Mouse (Mus musculus) liver, postnatal 0 days (tissue): Measurements from ENCODE around the gene Gtf2f1. TPM values are rescaled to one million over a fixed set of nuclear protein-coding genes. Genes with fewer than 3 reads are reported as not detected.

Source experiments
- ATAC-seq: fragments of 200-750 bp; cut with Nextera tagmentation; 2 replicates; pipeline ENCODE4 v1.8.0; 2017; ENCODE audit warnings: mild to moderate bottlenecking, moderate library complexity
- DNase-seq: peaks from one replicate; pipeline ENCODE4 v3.0.0-alpha.2; 2016
- H3K27ac ChIP-seq: fragments of 300-500 bp; sonication (generic); 2 replicates; pipeline ENCODE4 v1.5.1; 2014; ENCODE audit warnings: antibody characterized with exemption, moderate library complexity, mild to moderate bottlenecking, low read depth
- H3K27me3 ChIP-seq: fragments of 300-500 bp; sonication (generic); 2 replicates; pipeline ENCODE4 v1.6.1; 2014; ENCODE audit warnings: low read length, control low read depth, mixed read lengths; ENCODE audit not compliant: insufficient read depth
- H3K36me3 ChIP-seq: fragments of 300-500 bp; sonication (generic); replicated peaks from 2 replicates; pipeline ENCODE4 v1.6.1; 2014; ENCODE audit warnings: mild to moderate bottlenecking, control low read depth, low read length, moderate library complexity, mixed read lengths; ENCODE audit not compliant: insufficient read depth
- H3K4me1 ChIP-seq: fragments of 300-500 bp; sonication (generic); 2 replicates; pipeline ENCODE4 v1.6.1; 2014; ENCODE audit warnings: antibody characterized with exemption, mild to moderate bottlenecking, control low read depth; ENCODE audit not compliant: insufficient read depth
- H3K4me2 ChIP-seq: fragments of 300-500 bp; sonication (generic); 2 replicates; pipeline ENCODE4 v1.6.1; 2014; ENCODE audit warnings: low read depth, mild to moderate bottlenecking, low read length, moderate library complexity, mixed read lengths
- H3K4me3 ChIP-seq: fragments of 300-500 bp; sonication (generic); 2 replicates; pipeline ENCODE4 v1.5.1; 2014; ENCODE audit warnings: low read depth, low read length
- H3K9ac ChIP-seq: fragments of 300-500 bp; sonication (generic); replicated peaks from 2 replicates; pipeline ENCODE4 v1.6.1; 2014; ENCODE audit warnings: mild to moderate bottlenecking, moderate library complexity
- H3K9me3 ChIP-seq: fragments of 300-500 bp; sonication (generic); 2 replicates; pipeline ENCODE4 v1.6.1; 2016; ENCODE audit warnings: mild to moderate bottlenecking, control low read depth, low read length, mixed read lengths
- CTCF ChIP-seq: sonication (generic); IDR thresholded peaks from 2 replicates; pipeline ENCODE4 v1.5.1; 2016; ENCODE audit warnings: antibody characterized with exemption, low read depth
- EP300 ChIP-seq: IDR thresholded peaks from 2 replicates; pipeline ENCODE4 v1.6.1; 2016; ENCODE audit warnings: antibody characterized with exemption, low read depth, mild to moderate bottlenecking
- WGBS: fragments of 180-500 bp; shearing (Covaris S2); extraction: QIAGEN DNeasy Blood & Tissue Kit; methylation state at CpG from one replicate; pipeline ENCODE4 v1.1.7; 2014; ENCODE audit not compliant: insufficient replicate concordance; 5-methylcytosine and 5-hydroxymethylcytosine counted together
- polyA plus RNA-seq: library from polyadenylated mRNA; unstranded; fragments of >200 nt; fragmentation: Nextera tagmentation; extraction: Ambion mirVana; gene quantifications from 2 replicates; pipeline ENCODE4 v1.2.1, GENCODE M21; 2015

The Gtf2f1 gene
- polyA plus RNA-seq, 1 experiment from 2014 or later: 31.3 TPM

DNA sequence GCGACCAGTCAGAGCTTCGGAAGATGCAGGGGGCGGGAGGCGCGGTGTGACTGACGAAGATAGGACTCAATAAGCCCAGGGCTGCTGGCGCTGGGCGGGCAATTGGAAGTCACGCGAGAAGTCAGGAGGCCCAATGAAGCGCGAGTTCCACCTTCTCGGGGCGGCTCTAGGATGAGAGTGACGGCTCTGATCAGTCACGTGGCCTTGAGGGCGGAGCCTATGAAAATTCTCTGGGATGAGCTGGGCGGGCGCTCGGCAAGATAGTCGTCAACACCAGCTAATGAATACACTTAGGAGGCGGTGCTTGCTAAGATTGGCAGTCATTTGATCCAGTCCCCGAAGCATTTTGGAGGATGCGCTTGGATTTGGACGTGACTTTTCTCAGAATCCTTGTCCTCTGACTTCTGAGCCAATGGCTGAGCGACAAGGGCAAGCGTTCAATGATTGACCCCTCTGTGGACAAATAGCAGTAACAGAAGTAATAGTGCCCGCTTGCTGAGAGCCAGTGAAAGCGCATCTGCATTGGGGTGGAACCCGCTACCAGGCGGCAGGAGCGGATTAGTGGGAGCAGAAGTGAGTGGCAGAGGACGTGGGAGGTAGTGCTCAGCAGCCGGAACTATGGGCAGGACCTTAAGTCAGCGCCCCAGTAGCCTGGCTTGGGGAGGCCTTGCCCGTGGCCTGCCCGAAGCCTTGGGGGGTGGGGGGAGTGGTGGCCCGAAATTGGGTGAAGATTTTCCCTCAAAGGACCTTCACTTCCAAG lies 20.8 kb upstream of the Gtf2f1 start:
- TF ChIP-seq CTCF (0 out of 2 replicates have a peak, but pooled peaks have one; percentile 13), EP300 (0 out of 2 replicates have a peak, but pooled peaks have one; percentile 32)
- peak; percentile 99 for DNase-seq
- H3K9me3 ChIP-seq: no peaks in the 10 kb centered on the region
- no peaks in the 10 kb centered on the region for H3K27me3 ChIP-seq
- peak; percentile 89 for ATAC-seq
- H3K27ac ChIP-seq: peak overlapping the region; percentile 91
- peak overlapping the region; percentile 64 for H3K9ac ChIP-seq
- H3K4me1 ChIP-seq: peaks cover 22% of the 10 kb centered on the region
- WGBS: under 1% methylated on average over 38 of the region's 38 CpGs
- H3K4me3 ChIP-seq: peak overlapping the region; percentile 72
- H3K4me2 ChIP-seq: peak overlapping the region; percentile 87
- H3K36me3 ChIP-seq: peaks cover 19% of the 10 kb centered on the region

DNA sequence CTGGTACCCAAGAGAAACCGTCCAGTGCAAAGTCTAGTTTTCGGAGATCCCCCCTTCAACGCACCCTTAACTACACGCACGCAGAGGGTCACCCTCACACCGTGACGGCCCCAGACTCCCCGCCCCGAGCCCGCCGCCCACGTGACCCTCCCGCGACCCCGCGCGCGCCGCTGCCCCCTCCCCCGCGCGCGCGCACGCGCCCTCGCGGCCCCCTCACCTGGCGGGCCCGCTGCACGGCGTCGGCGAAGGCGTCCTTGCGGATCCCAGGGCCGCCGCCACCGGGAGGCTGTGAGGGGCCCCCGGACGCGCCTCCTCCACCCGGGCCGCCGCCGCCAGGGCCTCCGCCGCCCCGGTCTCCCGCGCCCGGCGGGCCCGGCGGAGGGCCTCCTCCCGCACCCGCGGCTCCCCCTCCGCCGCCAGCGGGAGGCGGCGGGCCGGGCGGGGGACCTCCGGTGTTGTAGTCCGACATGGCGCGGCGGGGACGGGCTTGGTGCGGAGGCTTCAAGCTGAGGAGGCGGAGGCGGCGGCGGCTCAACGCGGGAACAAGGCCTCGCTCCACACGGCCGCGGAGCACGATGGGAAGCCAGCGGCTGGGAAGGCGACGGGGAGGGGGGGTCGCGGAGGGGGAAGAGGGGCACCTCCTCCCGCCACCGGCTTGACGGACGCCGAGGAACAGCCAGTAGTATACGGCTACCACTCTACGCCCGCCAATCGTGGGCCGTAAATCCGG lies 20.0 kb upstream of the Gtf2f1 start, which contains the start of gene Khsrp:
Gene Khsrp (minus strand): TSS at position 592 of the 730 bp plus-strand sequence.
- peak; percentile 61 for DNase-seq
- peak within 1 kb of the TSS; percentile 94 for H3K27ac ChIP-seq
- WGBS: under 1% methylated on average over 61 of the region's 99 CpGs
- peak within 1 kb of the TSS; percentile 72 for H3K4me3 ChIP-seq
- ATAC-seq: no peak
- H3K36me3 ChIP-seq: peaks cover 25% of the 10 kb centered on the region
- peak within 1 kb of the TSS; percentile 97 for H3K9ac ChIP-seq
- H3K9me3 ChIP-seq: no peaks in the 10 kb centered on the region
- H3K4me1 ChIP-seq: peaks cover 22% of the 10 kb centered on the region
- H3K27me3 ChIP-seq: no peaks in the 10 kb centered on the region
- TF ChIP-seq CTCF (no peak), EP300 (no peak)
- peak within 1 kb of the TSS; percentile 87 for H3K4me2 ChIP-seq

DNA sequence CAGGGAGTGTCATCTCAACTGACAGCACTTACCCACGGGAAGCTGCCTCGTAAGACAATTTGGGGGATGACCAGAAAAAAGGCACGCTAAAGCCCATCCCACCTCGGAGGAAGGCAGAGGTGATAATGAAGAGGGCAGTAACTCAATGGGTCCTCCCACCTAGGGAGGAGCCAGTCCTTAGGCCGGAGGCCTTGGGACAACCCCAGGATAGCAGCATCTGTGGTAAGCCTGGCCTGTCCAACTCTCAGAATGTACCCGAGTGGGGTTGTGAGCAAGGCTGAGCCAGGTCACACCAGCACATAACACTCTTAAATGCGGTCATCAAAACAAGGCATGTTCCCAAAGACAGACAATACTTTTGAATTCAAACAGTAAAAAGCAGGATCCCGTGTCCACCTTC lies 18.6 kb upstream of the Gtf2f1 start:
- peaks cover 22% of the 10 kb centered on the region for H3K4me1 ChIP-seq
- TF ChIP-seq EP300: no peak
- TF ChIP-seq CTCF: no peak
- peak overlapping the region; percentile 72 for H3K4me3 ChIP-seq
- no peak for DNase-seq
- no peaks in the 10 kb centered on the region for H3K9me3 ChIP-seq
- H3K9ac ChIP-seq: peak overlapping the region; percentile 97
- H3K27me3 ChIP-seq: no peaks in the 10 kb centered on the region
- WGBS: 19% methylated on average over 8 of the region's 8 CpGs
- H3K4me2 ChIP-seq: peak overlapping the region; percentile 87
- ATAC-seq: no peak
- no peak overlapping the region for H3K27ac ChIP-seq
- peaks cover 39% of the 10 kb centered on the region for H3K36me3 ChIP-seq

GRCm38 (mm10) chr17:57027471-57027870 lies 16.4 kb upstream of the Gtf2f1 start:
- H3K36me3 ChIP-seq: peaks cover 61% of the 10 kb centered on the region
- no peaks in the 10 kb centered on the region for H3K27me3 ChIP-seq
- H3K9me3 ChIP-seq: no peaks in the 10 kb centered on the region
- no peak overlapping the region for H3K4me2 ChIP-seq
- H3K9ac ChIP-seq: 0 out of 2 replicates have a peak overlapping the region, but pooled peaks have one; percentile 16
- H3K27ac ChIP-seq: no peak overlapping the region
- H3K4me1 ChIP-seq: peaks cover 19% of the 10 kb centered on the region
- H3K4me3 ChIP-seq: no peak overlapping the region
- TF ChIP-seq CTCF (no peak), EP300 (peak; percentile 69)
- ATAC-seq (no peak), DNase-seq (no peak)
- WGBS: 76% methylated on average over 4 of the region's 4 CpGs

- DNase-seq (no peak), ATAC-seq (peak; percentile 37)
- Histone ChIP-seq H3K4me3 (no peak overlapping the region), H3K27me3 (no peaks in the 10 kb centered on the region), H3K9ac (no peak overlapping the region), H3K36me3 (peaks cover 49% of the 10 kb centered on the region), H3K27ac (peak overlapping the region; percentile 71), H3K4me2 (no peak overlapping the region), H3K9me3 (no peaks in the 10 kb centered on the region), H3K4me1 (no peaks in the 10 kb centered on the region)
- WGBS: 61% methylated on average over 5 of the region's 5 CpGs
- TF ChIP-seq CTCF (no peak), EP300 (peak; percentile 76)
Measured at GRCm38 (mm10) chr17:57020960-57021359, 9.9 kb upstream of the Gtf2f1 start.

DNA sequence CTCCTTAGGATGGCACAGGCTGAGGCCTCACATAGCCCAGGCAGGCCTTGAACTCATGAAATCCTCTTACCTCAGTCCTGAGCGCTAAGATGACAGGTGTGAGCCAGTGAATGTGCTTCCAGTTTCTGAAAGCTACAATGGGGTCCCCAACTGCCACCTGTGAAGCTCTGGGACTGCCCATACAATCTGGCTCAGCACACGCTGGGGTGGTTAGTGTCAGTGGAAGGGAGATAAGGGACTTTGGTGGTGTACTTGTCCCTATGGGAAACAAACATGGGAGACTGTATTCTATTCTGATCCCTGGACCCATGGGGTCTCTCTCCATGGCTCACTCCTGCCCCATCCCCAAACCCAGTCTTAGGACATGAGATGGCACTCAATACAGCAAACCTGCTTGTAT lies 8.6 kb upstream of the Gtf2f1 start:
- peak; percentile 93 for TF ChIP-seq EP300
- TF ChIP-seq CTCF: no peak
- Histone ChIP-seq H3K36me3 (peaks cover 37% of the 10 kb centered on the region), H3K27ac (peak overlapping the region; percentile 71), H3K9ac (no peak overlapping the region), H3K4me2 (no peak overlapping the region), H3K4me1 (no peaks in the 10 kb centered on the region), H3K9me3 (no peaks in the 10 kb centered on the region), H3K27me3 (no peaks in the 10 kb centered on the region), H3K4me3 (no peak overlapping the region)
- WGBS: 48% methylated on average over 2 of the region's 2 CpGs
- peak; percentile 83 for ATAC-seq
- DNase-seq: no peak
